Mouse (Mus musculus) ovary, postnatal 14 days (tissue): ENCODE measurements around the gene Fam107b.
A peak's percentile ranks its signal among the peaks of the same experiment; 100 is the strongest.

Experiments
- DNase-seq: peaks from one replicate; pipeline ENCODE4 v3.0.0; 2022; ENCODE audit warnings: low spot score

The Fam107b gene

DNA sequence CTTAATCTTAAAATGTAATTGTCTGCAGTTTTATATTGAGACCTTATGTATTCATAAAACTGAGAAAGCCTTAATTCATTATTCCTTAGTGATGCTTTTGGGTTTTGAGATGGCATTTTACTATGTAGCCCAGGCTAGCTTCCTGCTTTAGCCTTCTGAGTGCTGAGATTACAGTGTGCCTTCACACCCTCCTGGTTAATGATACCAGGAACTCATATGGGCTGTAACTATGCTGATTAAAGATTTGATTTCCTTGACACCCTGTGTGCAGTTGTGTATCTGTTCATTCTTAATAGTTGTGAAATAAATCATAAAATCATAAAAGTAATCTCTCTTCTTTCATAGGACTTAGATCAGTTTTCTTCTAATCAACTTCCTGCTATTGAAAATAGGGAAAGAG, 205.8 kb downstream of the Fam107b start:
- DNase-seq: no peak

DNA sequence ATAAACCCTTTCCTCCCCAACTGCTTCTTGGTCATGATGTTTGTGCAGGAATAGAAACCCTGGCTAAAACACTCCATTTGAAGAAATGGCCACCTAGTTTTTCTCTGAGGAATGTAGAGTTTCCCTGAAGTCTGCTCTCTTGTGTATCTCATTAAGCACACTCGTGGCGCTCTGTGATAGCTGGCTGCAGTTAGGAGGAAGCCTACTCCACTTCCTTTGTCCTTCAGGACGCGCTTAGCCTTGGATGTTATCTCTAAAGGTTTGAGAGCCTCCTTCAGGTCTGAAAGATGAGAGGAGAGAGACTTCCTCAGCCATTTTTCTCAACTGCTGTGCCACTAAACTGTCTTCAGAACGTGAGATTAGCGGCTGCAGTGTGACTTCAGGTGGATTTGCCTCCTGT, 207.4 kb downstream of the Fam107b start:
- DNase-seq: no peak

DNA sequence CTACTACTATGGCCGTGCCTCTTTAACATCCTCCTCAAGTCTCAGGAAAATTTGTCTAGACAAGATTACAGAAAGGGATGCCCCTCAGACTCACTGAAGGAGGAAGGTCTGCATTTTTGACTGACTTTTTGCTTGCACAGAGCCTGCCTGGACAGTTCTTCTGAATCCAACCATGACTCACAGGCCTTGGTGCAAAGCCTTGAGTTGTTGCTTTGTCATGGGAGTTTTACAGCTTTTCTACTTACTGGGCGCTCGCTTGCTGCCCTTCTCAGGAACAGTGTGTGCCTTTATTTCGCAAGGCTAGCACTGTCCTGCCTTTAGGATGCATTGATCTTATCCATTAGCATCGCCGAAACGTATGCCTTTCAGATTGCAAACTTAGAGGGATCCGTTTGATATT, 215.3 kb downstream of the Fam107b start:
- DNase-seq: no peak

DNA sequence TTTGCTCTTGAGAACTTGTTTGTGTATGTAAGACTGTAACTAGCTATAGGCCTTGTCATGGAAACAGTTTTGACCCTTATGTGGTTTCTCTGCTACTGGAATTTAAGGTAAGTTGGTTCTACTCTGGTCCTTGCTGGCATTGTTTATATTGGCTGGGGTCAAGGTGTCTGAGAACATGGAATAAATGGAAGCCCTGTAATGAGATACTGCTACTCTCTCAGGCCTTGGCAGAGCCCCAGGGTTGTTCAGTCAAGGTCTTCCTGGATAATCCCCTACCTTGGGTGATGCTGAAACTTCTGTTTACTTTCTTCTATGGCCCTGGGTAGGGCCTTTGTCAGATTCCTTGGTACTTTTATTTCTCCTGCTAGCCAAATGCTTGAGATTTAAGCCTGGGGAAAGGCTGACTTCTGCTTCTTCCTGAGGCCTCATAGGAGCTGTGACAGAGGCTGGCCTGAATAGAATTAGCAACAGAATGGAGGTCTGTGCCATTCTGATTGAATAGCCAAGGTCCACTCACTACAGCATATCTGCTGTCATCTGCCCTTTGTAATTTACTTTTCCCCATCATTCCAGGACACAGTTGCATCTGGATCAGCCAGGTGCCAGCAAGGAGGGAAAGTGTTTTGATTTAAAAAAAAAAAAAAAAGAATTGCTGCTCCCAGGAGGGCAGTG, 217.6 kb downstream of the Fam107b start:
- no peak for DNase-seq

- DNase-seq: no peak
These were observed 218.1 kb downstream of the Fam107b start for GRCm38 (mm10) chr2:3788424-3788786.

- DNase-seq: no peak
These were observed 226.3 kb downstream of the Fam107b start for GRCm38 (mm10) chr2:3796543-3796942.

DNA sequence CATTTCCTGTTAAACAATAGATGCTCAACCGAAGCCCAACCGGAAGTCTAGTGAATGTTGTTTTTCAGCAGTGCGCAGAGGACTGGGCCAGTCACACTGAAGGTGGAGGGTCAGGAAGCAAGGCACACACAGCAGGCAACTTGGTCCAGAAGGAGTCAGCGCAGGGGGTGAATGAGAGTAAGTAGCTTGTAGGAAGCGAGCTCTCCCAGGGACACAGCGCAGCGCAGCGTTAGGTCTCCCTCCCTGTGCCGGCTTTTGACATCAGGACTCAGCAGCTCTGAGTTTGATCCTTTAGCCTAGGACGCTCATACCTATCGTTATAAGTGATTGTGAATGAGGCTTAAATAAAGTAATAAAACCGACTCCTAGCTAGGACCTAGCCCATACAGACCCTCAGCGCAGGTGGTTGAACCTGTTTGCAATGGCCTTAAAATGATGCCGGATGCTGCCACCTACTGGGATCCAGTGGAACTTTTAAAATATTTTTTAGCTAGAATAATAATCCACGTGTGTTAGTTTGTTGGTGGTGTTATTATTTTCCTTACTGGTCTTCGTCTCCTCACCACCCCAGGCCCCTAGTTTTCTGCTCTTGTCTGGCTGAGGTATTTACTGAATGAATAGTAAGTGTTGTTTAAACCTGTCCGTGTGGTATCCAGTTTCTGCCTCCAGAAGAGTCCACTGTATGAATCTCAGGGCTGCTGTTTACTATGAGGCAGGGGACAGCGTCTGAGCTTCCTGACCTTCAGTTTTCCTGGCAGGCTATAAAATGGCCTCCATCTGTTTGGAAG, 229.7 kb downstream of the Fam107b start:
- peak; percentile 20 for DNase-seq

DNA sequence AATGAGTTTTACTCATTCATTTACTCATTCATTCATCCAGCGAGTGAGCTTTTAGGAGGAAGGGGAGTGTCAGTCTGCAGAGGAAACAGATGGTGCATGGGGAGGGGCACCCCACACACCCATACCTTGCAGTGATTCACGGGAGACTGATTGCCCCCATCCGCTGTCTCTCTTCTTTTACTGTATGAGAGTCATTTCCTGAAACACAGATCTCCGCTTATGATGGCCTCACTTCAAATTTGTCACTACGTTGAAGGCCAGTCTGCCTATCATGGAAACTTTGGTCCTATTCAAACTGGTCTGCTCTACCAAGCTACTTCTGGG, 230.2 kb downstream of the Fam107b start:
- DNase-seq: no peak

DNA sequence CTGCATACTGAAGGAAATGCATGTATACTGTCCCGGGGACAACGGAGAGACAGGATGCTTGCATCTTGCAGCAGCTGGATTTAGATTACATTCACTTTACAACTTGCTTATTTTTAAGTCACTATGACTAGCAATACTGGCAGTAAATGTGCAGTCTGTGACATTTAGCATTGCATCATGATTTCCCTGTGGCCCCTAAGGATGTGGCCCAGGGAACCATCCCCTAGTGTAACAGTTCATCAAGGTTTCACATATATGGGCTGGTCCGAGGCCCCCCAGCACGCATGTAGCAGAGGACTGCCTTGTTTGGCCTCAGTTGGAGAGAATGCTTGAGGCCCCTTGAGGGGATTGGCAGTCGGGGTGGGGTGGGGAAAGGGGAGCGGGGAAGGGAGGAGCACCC, 235.5 kb downstream of the Fam107b start:
- DNase-seq: no peak

GRCm38 (mm10) chr2:3810321-3810720, 240.0 kb downstream of the Fam107b start:
- DNase-seq: no peak

DNA sequence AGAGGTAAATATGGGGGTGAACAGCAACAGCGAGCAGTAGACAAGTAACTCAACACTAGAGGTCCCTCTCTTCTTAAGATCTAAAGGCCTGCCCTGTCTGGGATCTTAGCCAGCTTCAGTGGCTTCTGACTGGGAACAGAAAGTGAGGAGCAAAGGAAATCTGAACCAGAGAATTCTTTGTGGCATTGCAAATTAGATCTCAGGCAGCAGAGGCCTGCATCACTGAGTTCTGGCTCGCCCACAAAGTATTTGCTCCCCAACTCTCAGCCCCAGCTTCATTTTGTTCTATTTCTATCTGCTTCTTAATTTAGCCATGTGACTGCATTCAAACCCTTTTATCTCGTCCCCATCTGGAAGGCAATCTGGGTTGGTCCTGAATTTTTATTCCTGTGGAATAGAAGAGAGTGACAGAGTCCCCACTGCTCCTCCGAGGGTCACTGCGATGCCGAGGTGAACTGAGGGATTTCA, 245.9 kb downstream of the Fam107b start:
- DNase-seq: peak; percentile 19

GRCm38 (mm10) chr2:3817626-3818025, 247.3 kb downstream of the Fam107b start:
- DNase-seq: no peak

DNA sequence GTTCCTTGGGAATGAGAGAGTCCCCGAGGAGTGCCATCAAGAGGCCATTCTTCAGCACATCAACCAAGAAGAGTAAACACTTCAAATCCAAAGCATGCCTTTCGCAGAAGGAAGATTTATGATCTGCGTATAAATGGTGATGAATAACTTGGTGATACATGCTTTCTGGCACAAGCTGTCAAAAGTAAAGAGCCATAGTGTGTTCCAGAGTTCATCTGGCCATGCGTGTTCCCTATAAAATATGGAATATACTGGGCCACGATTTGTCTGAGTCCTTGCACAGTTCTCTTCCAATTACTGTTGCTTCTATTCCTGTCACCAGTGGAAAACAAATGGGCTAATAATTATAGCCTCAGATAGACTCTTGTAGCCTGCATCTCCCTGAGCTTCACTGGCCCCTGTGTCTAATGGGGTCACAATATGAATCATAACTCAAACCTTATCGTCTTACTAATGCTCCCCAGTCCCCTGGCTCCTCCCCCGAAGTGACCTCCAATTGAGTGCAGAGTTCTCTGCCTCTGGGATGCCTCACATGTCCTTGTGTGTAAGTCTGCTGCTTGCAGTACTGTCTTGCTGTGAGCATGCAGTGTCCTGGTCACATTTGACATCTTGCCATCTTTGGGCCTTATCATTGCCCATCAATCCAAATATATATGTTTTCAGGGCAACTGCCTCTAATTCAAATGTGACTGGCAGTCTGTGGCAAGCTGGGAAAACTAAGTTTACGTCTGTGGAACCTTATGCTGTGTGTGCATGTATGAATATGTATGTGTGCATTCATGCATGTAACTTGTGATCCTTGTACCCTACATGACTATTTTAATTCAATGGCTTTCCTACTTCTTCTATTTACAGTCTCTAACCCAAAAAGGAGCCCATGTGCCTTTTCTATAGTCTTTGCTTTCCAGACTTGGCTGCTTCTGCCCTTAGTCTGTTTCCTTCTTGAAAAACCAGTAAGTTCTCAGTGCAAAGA, 252.5 kb downstream of the Fam107b start:
- no peak for DNase-seq
